Mouse (Mus musculus): ENCODE data around the gene Gpr141.

DNA sequence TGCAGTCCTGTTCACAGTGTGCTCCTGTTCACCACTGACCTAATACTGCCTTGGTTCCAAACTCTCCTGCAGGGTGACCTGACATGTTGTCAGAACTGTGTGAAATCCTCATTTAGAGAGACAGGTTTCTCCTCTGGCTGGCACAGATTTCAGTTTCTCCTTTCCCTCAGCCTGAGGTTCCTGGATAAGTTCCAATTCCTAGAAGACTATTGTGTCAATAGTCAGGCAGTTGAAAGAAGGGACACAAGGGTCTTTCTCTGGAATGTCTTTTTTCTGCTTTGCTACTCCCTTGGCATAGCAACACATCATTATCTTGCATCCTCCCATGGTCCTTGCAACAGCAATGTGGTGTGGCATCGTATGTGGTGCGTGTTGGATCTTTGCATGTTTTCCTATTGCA, 106.9 kb downstream of the Gpr141 start:
- TF ChIP-seq CTCF (IDR thresholded peaks at IDR 0.05; ENCODE audit: borderline replicate concordance, extremely low read depth, insufficient read depth, insufficient read length), result no peak
- no peak for TF ChIP-seq POLR2A (IDR thresholded peaks at IDR 0.05; ENCODE audit: borderline replicate concordance, extremely low read depth, insufficient read depth, insufficient read length, poor library complexity, severe bottlenecking)

Measured in brain, embryonic 14.5 days (tissue).